Mouse (Mus musculus) right cerebral cortex, postnatal 25 days (tissue): ENCODE measurements at regions not wholly inside any gene's neighbourhood (a gene's known extent, or its start where the extent isn't known, plus 50 kb on each side); places are given as distances from the start of the nearest gene placed in this dataset.
A peak's percentile ranks its signal among the peaks of the same experiment; 100 is the strongest.
"Not testable (repeated sequence)": the region's sequence is repeated elsewhere in the genome, so short reads cannot be mapped to it uniquely, and the experiment has no call there.

Experiments
- DNase-seq: peaks from one replicate; pipeline ENCODE4 v3.0.0; 2022

GRCm38 (mm10) chr1:194435060-194435459 is 183.0 kb upstream of the Plxna2 start:
- no peak for DNase-seq

GRCm38 (mm10) chr1:194428586-194428985 is 189.4 kb upstream of the Plxna2 start:
- DNase-seq: no peak

- no peak for DNase-seq
These were observed 191.7 kb upstream of the Plxna2 start for GRCm38 (mm10) chr1:194426293-194426692.

GRCm38 (mm10) chr1:194424201-194424600 is 193.8 kb upstream of the Plxna2 start:
- DNase-seq: no peak

GRCm38 (mm10) chr1:194412193-194412592 is 205.8 kb upstream of the Plxna2 start:
- DNase-seq: no peak

- no peak for DNase-seq
These were observed 206.2 kb upstream of the Plxna2 start for GRCm38 (mm10) chr1:194411788-194412187.

GRCm38 (mm10) chr1:194399281-194399680 is 218.7 kb upstream of the Plxna2 start:
- no peak for DNase-seq

GRCm38 (mm10) chr1:194396754-194397460 is 221.1 kb upstream of the Plxna2 start:
- DNase-seq: no peak

- DNase-seq: no peak
These were observed 224.3 kb upstream of the Plxna2 start for GRCm38 (mm10) chr1:194393720-194394119.

- DNase-seq: no peak
These were observed 227.8 kb upstream of the Plxna2 start for GRCm38 (mm10) chr1:194390202-194390601.

GRCm38 (mm10) chr1:194378135-194378534 is 239.9 kb upstream of the Plxna2 start:
- DNase-seq: no peak

- DNase-seq: not testable (repeated sequence)
These were observed 244.5 kb upstream of the Plxna2 start for GRCm38 (mm10) chr1:194373511-194373910.

GRCm38 (mm10) chr1:194363917-194364316 is 254.1 kb upstream of the Plxna2 start:
- no peak for DNase-seq

GRCm38 (mm10) chr1:194363129-194363768 is 254.8 kb upstream of the Plxna2 start:
- no peak for DNase-seq

- no peak for DNase-seq
These were observed 255.7 kb upstream of the Plxna2 start for GRCm38 (mm10) chr1:194362298-194362697.

- DNase-seq: no peak
These were observed 256.7 kb upstream of the Plxna2 start for GRCm38 (mm10) chr1:194361316-194361715.

GRCm38 (mm10) chr1:194354332-194355120 is 263.5 kb upstream of the Plxna2 start:
- no peak for DNase-seq

GRCm38 (mm10) chr1:194345304-194346033 is 272.5 kb upstream of the Plxna2 start:
- DNase-seq: no peak

GRCm38 (mm10) chr1:194342568-194342967 is 275.4 kb upstream of the Plxna2 start:
- no peak for DNase-seq

- no peak for DNase-seq
These were observed 276.3 kb upstream of the Plxna2 start for GRCm38 (mm10) chr1:194341758-194342157.

- peak; percentile 43 for DNase-seq
These were observed 283.0 kb upstream of the Plxna2 start for GRCm38 (mm10) chr1:194334752-194335719.

GRCm38 (mm10) chr1:194332639-194333038 is 285.4 kb upstream of the Plxna2 start:
- no peak for DNase-seq
